Mouse (Mus musculus) small intestine, adult 2 months (tissue): ENCODE measurements around the gene Cmtm3. TPM values are rescaled to one million over a fixed set of nuclear protein-coding genes. Genes with fewer than 3 reads are reported as not detected.

Source experiments
- H3K27ac ChIP-seq: fragments of 200-500 bp; 2 replicates; pipeline ENCODE4 v1.5.1; 2012; ENCODE audit warnings: low read depth, low read length, control low read depth, inconsistent platforms; ENCODE audit not compliant: insufficient read depth
- H3K27me3 ChIP-seq: fragments of 200-500 bp; 2 replicates; pipeline ENCODE4 v1.6.1; 2012; ENCODE audit warnings: mild to moderate bottlenecking, moderate library complexity, low read length, inconsistent platforms; ENCODE audit not compliant: control insufficient read depth, insufficient read depth
- H3K36me3 ChIP-seq: fragments of 200-500 bp; 2 replicates; pipeline ENCODE4 v1.6.1; 2012; ENCODE audit warnings: mild to moderate bottlenecking, low read length, control low read depth, inconsistent platforms; ENCODE audit not compliant: control insufficient read depth, insufficient read depth
- H3K4me1 ChIP-seq: fragments of 200-500 bp; 2 replicates; pipeline ENCODE4 v1.6.1; 2012; ENCODE audit warnings: low read length, inconsistent platforms, mixed read lengths; ENCODE audit not compliant: control insufficient read depth, insufficient read depth, insufficient read length
- H3K4me3 ChIP-seq: fragments of 200-500 bp; 2 replicates; pipeline ENCODE4 v1.5.1; 2012; ENCODE audit warnings: low read depth, mild to moderate bottlenecking, control low read depth, inconsistent platforms, low read length, moderate library complexity
- CTCF ChIP-seq: fragments of 200-500 bp; IDR thresholded peaks from 2 replicates; pipeline ENCODE4 v1.5.1; 2012; ENCODE audit warnings: low read depth, mild to moderate bottlenecking, control low read depth, inconsistent platforms, low read length, moderate library complexity, mixed read lengths; ENCODE audit not compliant: insufficient replicate concordance, insufficient read length; ENCODE audit errors: extremely low read depth
- POLR2A ChIP-seq: fragments of 200-500 bp; IDR thresholded peaks from 2 replicates; pipeline ENCODE4 v1.6.1; 2012; ENCODE audit warnings: low read depth, mild to moderate bottlenecking, control low read depth, inconsistent platforms, low read length, moderate library complexity
- WGBS: fragments of 180-500 bp; shearing (Covaris S2); methylation state at CpG from one replicate; pipeline ENCODE4 v1.1.7; 2018; 5-methylcytosine and 5-hydroxymethylcytosine counted together
- polyA plus RNA-seq: library from polyadenylated mRNA; depleted of rRNA; stranded (reverse); fragments of >200 nt; gene quantifications from 2 replicates; pipeline ENCODE4 v1.2.3, GENCODE M21; 2012; rRNA removed

The Cmtm3 gene
- polyA plus RNA-seq, 1 experiment, result 21.3 TPM

DNA sequence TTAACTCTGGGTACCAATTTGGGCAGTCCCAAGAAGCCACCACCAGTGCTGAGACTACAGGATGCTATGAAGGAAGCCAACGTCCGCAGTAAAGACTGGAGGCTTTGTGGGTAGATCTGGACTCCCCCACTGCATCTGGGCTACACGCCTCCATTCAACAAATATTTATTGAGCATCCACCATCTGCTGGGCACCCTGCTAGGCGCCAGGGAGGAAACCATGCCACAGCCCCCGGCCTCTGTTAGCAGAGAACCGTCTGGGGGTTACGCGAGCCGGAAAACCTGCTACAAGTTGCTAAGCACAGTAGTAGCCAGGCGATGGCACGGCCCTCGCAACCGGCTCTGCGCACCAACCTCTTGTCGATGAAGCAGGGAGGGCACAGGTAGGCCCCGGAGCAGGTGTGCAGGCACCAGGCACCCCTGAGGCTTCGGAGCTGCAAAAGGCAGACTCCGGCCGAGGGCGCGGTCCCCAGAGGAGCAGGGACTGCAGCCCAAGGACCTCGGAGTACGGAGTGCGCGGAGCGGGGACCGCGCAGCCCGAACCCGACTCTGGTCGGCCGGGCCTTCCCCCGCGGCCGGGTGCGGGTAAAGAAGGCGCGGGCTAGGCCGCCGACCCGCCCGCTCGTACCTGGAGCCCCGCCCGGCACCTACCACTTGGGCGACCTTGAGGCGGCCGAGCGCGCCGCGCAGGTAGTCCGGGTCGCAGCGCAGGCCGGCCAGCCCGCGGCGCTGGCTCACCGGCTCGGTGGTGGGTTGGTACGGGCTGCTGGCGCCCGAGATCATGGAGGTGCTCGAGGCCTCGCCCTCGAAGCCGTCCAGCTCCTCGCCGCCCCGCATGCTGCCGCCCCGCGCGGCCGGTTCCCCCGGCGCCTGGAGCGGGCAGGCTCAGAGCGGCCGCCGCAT, 55.8 kb downstream of the Cmtm3 start:
- under 1% methylated on average over 78 of the region's 82 CpGs for WGBS
- TF ChIP-seq CTCF (0 out of 2 replicates have a peak, but pooled peaks have one; percentile 6), POLR2A (no peak)
- Histone ChIP-seq H3K27me3 (no peaks in the 10 kb centered on the region), H3K27ac (peak overlapping the region; percentile 66), H3K36me3 (no peaks in the 10 kb centered on the region), H3K4me1 (peaks cover 12% of the 10 kb centered on the region), H3K4me3 (peak overlapping the region; percentile 78)

DNA sequence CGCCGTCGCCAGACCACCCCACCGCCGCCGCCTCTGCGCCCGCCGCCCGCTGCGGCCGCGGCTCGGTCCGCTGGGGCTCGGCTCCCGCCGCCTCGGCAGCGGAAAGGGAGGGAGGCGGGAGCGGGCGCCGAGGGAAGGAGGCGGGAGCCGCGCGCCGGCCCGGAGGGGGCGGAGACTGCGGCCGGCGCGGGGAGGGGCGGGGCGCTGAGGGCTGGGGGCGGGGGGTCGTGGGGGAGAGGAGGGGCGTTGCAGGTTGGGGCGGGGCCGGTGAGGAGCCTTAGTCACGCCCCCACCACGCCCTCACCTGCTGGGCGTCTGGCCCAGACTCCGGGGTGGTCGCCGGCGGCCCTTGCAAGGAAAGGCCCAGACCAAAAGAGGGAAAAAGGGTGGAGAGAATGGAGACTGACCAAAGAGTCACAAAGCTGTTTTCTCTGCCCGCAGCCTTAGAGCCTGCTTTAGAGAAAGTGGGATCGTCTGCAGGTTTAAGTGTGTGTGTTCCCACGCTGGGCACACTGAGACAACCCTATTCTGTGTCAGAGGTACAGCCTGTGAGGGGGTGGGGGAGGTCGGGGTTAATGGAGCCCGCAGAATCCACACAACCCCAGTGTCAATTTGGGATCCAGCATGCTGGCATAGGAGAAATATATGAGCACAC, 56.6 kb downstream of the Cmtm3 start, which contains the start of gene Cmtm4:
Gene Cmtm4 (minus strand): TSS at position 105 of the 655 bp plus-strand sequence.
- WGBS, result 4% methylated on average over 32 of the region's 54 CpGs
- Histone ChIP-seq H3K27ac (peak within 1 kb of the TSS; percentile 66), H3K4me1 (peaks cover 8% of the 10 kb centered on the region), H3K27me3 (no peaks in the 10 kb centered on the region), H3K36me3 (no peaks in the 10 kb centered on the region), H3K4me3 (peak within 1 kb of the TSS; percentile 78)
- TF ChIP-seq CTCF, result no peak
- no peak; the same call in 1 of the 2 replicates for TF ChIP-seq POLR2A

Other genes with a start within 250 kb of the Cmtm3 start
- gene Cdh5, start 237.8 kb upstream of the Cmtm3 start, polyA plus RNA-seq, result 6.5 and 13.2 TPM in 2 replicates
- gene Bean1, start 169.0 kb upstream of the Cmtm3 start, polyA plus RNA-seq, result 3.0 and 7.4 TPM in 2 replicates
- 5.3 and 5.6 TPM in 2 replicates for gene Tk2, start 90.9 kb upstream of the Cmtm3 start, polyA plus RNA-seq
- 0.94 and 1.0 TPM in 2 replicates for gene Cklf, start 88.5 kb upstream of the Cmtm3 start, polyA plus RNA-seq
- not detected in 2 replicates for gene Cmtm2a, start 46.2 kb upstream of the Cmtm3 start, polyA plus RNA-seq
- gene Gm45711, start 29.3 kb upstream of the Cmtm3 start, polyA plus RNA-seq, result not detected in 2 replicates
- 0.13 TPM in 1 of 2 replicates, not detected in the other for gene Cmtm1, start 29.3 kb upstream of the Cmtm3 start, polyA plus RNA-seq
- gene Gm11020, start 17.8 kb upstream of the Cmtm3 start, polyA plus RNA-seq, result not detected in 2 replicates
- gene Cmtm2b, start 17.2 kb upstream of the Cmtm3 start, polyA plus RNA-seq, result not detected in 2 replicates
- gene Cmtm4, start 56.4 kb downstream of the Cmtm3 start, polyA plus RNA-seq, result 13.0 and 25.6 TPM in 2 replicates
- gene Dync1li2, start 103.6 kb downstream of the Cmtm3 start, polyA plus RNA-seq, result 3.9 and 4.4 TPM in 2 replicates
- 0.06 TPM in 1 of 2 replicates, not detected in the other for gene Terb1, start 170.5 kb downstream of the Cmtm3 start, polyA plus RNA-seq
- 1.4 and 3.0 TPM in 2 replicates for gene Nae1, start 195.2 kb downstream of the Cmtm3 start, polyA plus RNA-seq
- gene Car7, start 195.3 kb downstream of the Cmtm3 start, polyA plus RNA-seq, result 0.98 and 2.1 TPM in 2 replicates